Mouse (Mus musculus): ENCODE measurements around the gene Ceacam12.
"Not testable (repeated sequence)": the region's sequence is repeated elsewhere in the genome, so short reads cannot be mapped to it uniquely, and the experiment has no call there.

The Ceacam12 gene

GRCm38 (mm10) chr7:18065629-18066028 is at the start of gene Ceacam12:
Gene Ceacam12 (plus strand): TSS chr7:18065929.
- DNase-seq (ENCODE audit: low read depth, low spot score): no peak
- H3K27me3 ChIP-seq (ENCODE audit: control insufficient read depth, insufficient read depth, low read length, poor library complexity, severe bottlenecking): no peaks in the 10 kb centered on the region

GRCm38 (mm10) chr7:18073821-18074220 is 8.1 kb downstream of the Ceacam12 start:
- DNase-seq (ENCODE audit: low read depth, low spot score); H3K27me3 ChIP-seq (ENCODE audit: control insufficient read depth, insufficient read depth, low read length, poor library complexity, severe bottlenecking); H3K36me3 ChIP-seq (ENCODE audit: control insufficient read depth, insufficient read depth, low read length, poor library complexity, severe bottlenecking): not testable (repeated sequence)

More at GRCm38 (mm10) chr7:18065629-18066028, at the start of gene Ceacam12:
- no peaks in the 10 kb centered on the region for H3K36me3 ChIP-seq (ENCODE audit: control insufficient read depth, insufficient read depth, low read length, poor library complexity, severe bottlenecking)

GRCm38 (mm10) chr7:18100785-18101184 is 35.1 kb downstream of the Ceacam12 start:
- H3K27me3 ChIP-seq (ENCODE audit: control insufficient read depth, insufficient read depth, low read length, poor library complexity, severe bottlenecking): no peaks in the 10 kb centered on the region
- H3K36me3 ChIP-seq (ENCODE audit: control insufficient read depth, insufficient read depth, low read length, poor library complexity, severe bottlenecking): no peaks in the 10 kb centered on the region
- DNase-seq (ENCODE audit: low read depth, low spot score): no peak
